Mouse (Mus musculus): ENCODE results near the gene Nrxn3. TPM values are rescaled to one million over a fixed set of nuclear protein-coding genes. Genes with fewer than 3 reads are reported as not detected.

Gene Nrxn3
- polyA plus RNA-seq, 1 experiment from 2014 or later = 1.0 TPM

GRCm38 (mm10) chr12:89282362-89283343 is 560.0 kb downstream of the Nrxn3 start:
- no peak overlapping the region for H3K9ac ChIP-seq
- H3K27ac ChIP-seq = no peak overlapping the region
- no peaks in the 10 kb centered on the region for H3K27me3 ChIP-seq
- 63% methylated on average over 6 of the region's 6 CpGs for WGBS
- no peak overlapping the region for H3K4me2 ChIP-seq (replicated peaks)
- peaks cover 7% of the 10 kb centered on the region; the same call in 1 of the 2 replicates for H3K4me1 ChIP-seq
- no peak for ATAC-seq (ENCODE audit: low FRiP score, low read depth)
- no peaks in the 10 kb centered on the region for H3K36me3 ChIP-seq
- H3K4me3 ChIP-seq = no peak overlapping the region
- H3K9me3 ChIP-seq = no peaks in the 10 kb centered on the region

- Histone ChIP-seq H3K27ac (no peak overlapping the region), H3K4me3 (no peak overlapping the region), H3K4me2 (replicated peaks) (no peak overlapping the region), H3K9ac (no peak overlapping the region), H3K4me1 (peaks cover 7% of the 10 kb centered on the region; the same call in 1 of the 2 replicates), H3K9me3 (no peaks in the 10 kb centered on the region), H3K27me3 (no peaks in the 10 kb centered on the region), H3K36me3 (no peaks in the 10 kb centered on the region)
- whole genome bisulfite sequencing = 87% methylated on average over 3 of the region's 3 CpGs
- ATAC-seq (ENCODE audit: low FRiP score, low read depth) = no peak
These were observed 561.7 kb downstream of the Nrxn3 start for GRCm38 (mm10) chr12:89284412-89284811.

- Histone ChIP-seq H3K4me1 (peaks cover 12% of the 10 kb centered on the region; the same call in 1 of the 2 replicates), H3K36me3 (no peaks in the 10 kb centered on the region), H3K9ac (no peak overlapping the region), H3K4me2 (replicated peaks) (no peak overlapping the region), H3K27ac (no peak overlapping the region), H3K4me3 (no peak overlapping the region), H3K27me3 (no peaks in the 10 kb centered on the region), H3K9me3 (no peaks in the 10 kb centered on the region)
- no peak for ATAC-seq (ENCODE audit: low FRiP score, low read depth)
- 16% methylated on average over 4 of the region's 4 CpGs for WGBS
These were observed 564.4 kb downstream of the Nrxn3 start for GRCm38 (mm10) chr12:89287037-89287436.

GRCm38 (mm10) chr12:89289589-89290274 is 567.1 kb downstream of the Nrxn3 start:
- Histone ChIP-seq H3K4me1 (peaks cover 12% of the 10 kb centered on the region; the same call in 1 of the 2 replicates), H3K4me2 (replicated peaks) (no peak overlapping the region), H3K9ac (no peak overlapping the region), H3K9me3 (no peaks in the 10 kb centered on the region), H3K27me3 (no peaks in the 10 kb centered on the region), H3K4me3 (no peak overlapping the region), H3K27ac (no peak overlapping the region), H3K36me3 (no peaks in the 10 kb centered on the region)
- no peak for ATAC-seq (ENCODE audit: low FRiP score, low read depth)
- WGBS = 77% methylated on average over 4 of the region's 4 CpGs

- Histone ChIP-seq H3K27ac (no peak overlapping the region), H3K27me3 (no peaks in the 10 kb centered on the region), H3K9me3 (no peaks in the 10 kb centered on the region), H3K4me2 (replicated peaks) (no peak overlapping the region), H3K9ac (no peak overlapping the region), H3K36me3 (no peaks in the 10 kb centered on the region), H3K4me1 (peaks cover 12% of the 10 kb centered on the region; the same call in 1 of the 2 replicates), H3K4me3 (no peak overlapping the region)
- no peak for ATAC-seq (ENCODE audit: low FRiP score, low read depth)
- 35% methylated on average over 4 of the region's 4 CpGs for WGBS
These were observed 568.3 kb downstream of the Nrxn3 start for GRCm38 (mm10) chr12:89290736-89291574.

- Histone ChIP-seq H3K9ac (no peak overlapping the region), H3K9me3 (no peaks in the 10 kb centered on the region), H3K36me3 (no peaks in the 10 kb centered on the region), H3K4me1 (no peaks in the 10 kb centered on the region), H3K4me3 (no peak overlapping the region), H3K27ac (no peak overlapping the region), H3K4me2 (replicated peaks) (no peak overlapping the region), H3K27me3 (no peaks in the 10 kb centered on the region)
- no peak for ATAC-seq (ENCODE audit: low FRiP score, low read depth)
- WGBS = 44% methylated on average over 4 of the region's 4 CpGs
These were observed 579.3 kb downstream of the Nrxn3 start for GRCm38 (mm10) chr12:89302011-89302410.

- H3K36me3 ChIP-seq = no peaks in the 10 kb centered on the region
- ATAC-seq (ENCODE audit: low FRiP score, low read depth) = no peak
- no peak overlapping the region for H3K4me2 ChIP-seq (replicated peaks)
- no peaks in the 10 kb centered on the region for H3K4me1 ChIP-seq
- no peaks in the 10 kb centered on the region for H3K27me3 ChIP-seq
- no peak overlapping the region for H3K9ac ChIP-seq
- H3K9me3 ChIP-seq = no peaks in the 10 kb centered on the region
- H3K27ac ChIP-seq = no peak overlapping the region
- WGBS = 96% methylated on average over 1 of the region's 1 CpGs
- no peak overlapping the region for H3K4me3 ChIP-seq
These were observed 587.5 kb downstream of the Nrxn3 start for GRCm38 (mm10) chr12:89310200-89310599.

GRCm38 (mm10) chr12:89312586-89312985 is 589.9 kb downstream of the Nrxn3 start:
- Histone ChIP-seq H3K36me3 (no peaks in the 10 kb centered on the region), H3K4me3 (no peak overlapping the region), H3K4me2 (replicated peaks) (no peak overlapping the region), H3K4me1 (no peaks in the 10 kb centered on the region), H3K27me3 (no peaks in the 10 kb centered on the region), H3K27ac (no peak overlapping the region), H3K9ac (no peak overlapping the region), H3K9me3 (no peaks in the 10 kb centered on the region)
- 36% methylated on average over 1 of the region's 1 CpGs for WGBS
- ATAC-seq (ENCODE audit: low FRiP score, low read depth) = no peak

GRCm38 (mm10) chr12:89325864-89326560 is 603.3 kb downstream of the Nrxn3 start:
- WGBS = 48% methylated on average over 8 of the region's 8 CpGs
- no peak for ATAC-seq (ENCODE audit: low FRiP score, low read depth)
- no peaks in the 10 kb centered on the region for H3K4me1 ChIP-seq
- no peak overlapping the region for H3K4me3 ChIP-seq
- H3K4me2 ChIP-seq (replicated peaks) = no peak overlapping the region
- no peaks in the 10 kb centered on the region for H3K27me3 ChIP-seq
- no peaks in the 10 kb centered on the region for H3K36me3 ChIP-seq
- H3K9ac ChIP-seq = no peak overlapping the region
- no peak overlapping the region for H3K27ac ChIP-seq
- H3K9me3 ChIP-seq = no peaks in the 10 kb centered on the region

- WGBS = 89% methylated on average over 3 of the region's 3 CpGs
- H3K27me3 ChIP-seq = no peaks in the 10 kb centered on the region
- no peaks in the 10 kb centered on the region for H3K9me3 ChIP-seq
- H3K4me1 ChIP-seq = no peaks in the 10 kb centered on the region
- ATAC-seq (ENCODE audit: low FRiP score, low read depth) = no peak
- H3K27ac ChIP-seq = no peak overlapping the region
- H3K4me3 ChIP-seq = no peak overlapping the region
- no peak overlapping the region for H3K9ac ChIP-seq
- H3K4me2 ChIP-seq (replicated peaks) = no peak overlapping the region
- H3K36me3 ChIP-seq = no peaks in the 10 kb centered on the region
These were observed 609.0 kb downstream of the Nrxn3 start for GRCm38 (mm10) chr12:89331474-89332263.

- H3K27ac ChIP-seq = no peak overlapping the region
- H3K4me2 ChIP-seq (replicated peaks) = no peak overlapping the region
- 84% methylated on average over 5 of the region's 5 CpGs for WGBS
- H3K4me1 ChIP-seq = no peaks in the 10 kb centered on the region
- H3K36me3 ChIP-seq = no peaks in the 10 kb centered on the region
- H3K27me3 ChIP-seq = no peaks in the 10 kb centered on the region
- H3K9me3 ChIP-seq = no peaks in the 10 kb centered on the region
- no peak overlapping the region for H3K9ac ChIP-seq
- no peak for ATAC-seq (ENCODE audit: low FRiP score, low read depth)
- H3K4me3 ChIP-seq = no peak overlapping the region
These were observed 610.8 kb downstream of the Nrxn3 start for GRCm38 (mm10) chr12:89333486-89333885.
